Mouse (Mus musculus): ENCODE data around the gene Prep. TPM values are rescaled to one million over a fixed set of nuclear protein-coding genes. Genes with fewer than 3 reads are reported as not detected.

Gene Prep
- polyA plus RNA-seq, 1 experiment = 4.0 TPM

Other genes starting within 250 kb of the Prep start
- gene Popdc3, start 110.9 kb downstream of the Prep start, polyA plus RNA-seq (2012; ENCODE audit: insufficient read depth, insufficient read length, missing spikeins) = 0.83 TPM in 1 of 2 replicates, not detected in the other

Data from brown adipose tissue, adult 24 weeks (tissue).